Mouse (Mus musculus) adrenal gland, postnatal 10 days (tissue): Measurements from ENCODE around the gene Calr4. TPM values are rescaled to one million over a fixed set of nuclear protein-coding genes. Genes with fewer than 3 reads are reported as not detected.

Experiments
- DNase-seq: peaks from one replicate; pipeline ENCODE4 v3.0.0; 2021; ENCODE audit warnings: mixed read lengths
- total RNA-seq, 2 experiments: library from RNA; stranded (reverse); gene quantifications; 2 replicates each; pipeline ENCODE4 v1.2.3; 2021

Calr4 gene
- total RNA-seq, 2 experiments from 2014 or later = 0.90 to 1.8 TPM

GRCm38 (mm10) chr4:109279689-109280458 is 45.6 kb downstream of the Calr4 start, which contains the start of gene Eps15:
Eps15 (plus strand) TSS chr4:109280268.
- DNase-seq = peak; percentile 96

- no peak for DNase-seq
Observed at GRCm38 (mm10) chr4:109280459-109281160, 46.3 kb downstream of the Calr4 start.

GRCm38 (mm10) chr4:109281161-109281560 is 46.9 kb downstream of the Calr4 start:
- DNase-seq = no peak

- DNase-seq = no peak
Observed at GRCm38 (mm10) chr4:109281946-109282345, 47.7 kb downstream of the Calr4 start.

- no peak for DNase-seq
Observed at GRCm38 (mm10) chr4:109294629-109295028, 60.3 kb downstream of the Calr4 start.

GRCm38 (mm10) chr4:109296510-109296909 is 62.2 kb downstream of the Calr4 start:
- no peak for DNase-seq

- DNase-seq = no peak
Observed at GRCm38 (mm10) chr4:109299136-109299535, 64.9 kb downstream of the Calr4 start.

Other genes with a start within 250 kb of the Calr4 start
- 100 to 1,000 TPM in 1 of 2 experiments, 10 to 100 TPM in 1; 97.2 to 109 TPM for gene Nrd1, start 233.8 kb upstream of the Calr4 start, total RNA-seq
- gene Osbpl9, start 32.2 kb upstream of the Calr4 start, total RNA-seq = 100 to 1,000 TPM; 149 to 153 TPM
- gene Eps15, start 45.8 kb downstream of the Calr4 start, total RNA-seq = 10 to 100 TPM; 59.2 to 60.8 TPM
- 1 to 10 TPM; 5.3 to 5.8 TPM for gene Ttc39a, start 172.1 kb downstream of the Calr4 start, total RNA-seq